Mouse (Mus musculus) testis, adult 2 months (tissue): ENCODE measurements around the gene Tnik. TPM values are rescaled to one million over a fixed set of nuclear protein-coding genes. Genes with fewer than 3 reads are reported as not detected.

Source experiments
- H3K27ac ChIP-seq: fragments of 200-500 bp; 2 replicates; pipeline ENCODE4 v1.5.1; 2012; ENCODE audit warnings: low read depth, low read length; ENCODE audit not compliant: control insufficient read depth, insufficient read depth
- H3K27me3 ChIP-seq: fragments of 200-500 bp; 2 replicates; pipeline ENCODE4 v1.6.1; 2012; ENCODE audit warnings: mild to moderate bottlenecking, low read length, moderate library complexity; ENCODE audit not compliant: control insufficient read depth, insufficient read depth
- H3K36me3 ChIP-seq: fragments of 200-500 bp; 2 replicates; pipeline ENCODE4 v1.6.1; 2012; ENCODE audit warnings: mild to moderate bottlenecking, low read length; ENCODE audit not compliant: control insufficient read depth, insufficient read depth
- H3K4me1 ChIP-seq: fragments of 200-500 bp; 2 replicates; pipeline ENCODE4 v1.6.1; 2012; ENCODE audit warnings: low read length; ENCODE audit not compliant: control insufficient read depth, insufficient read depth
- H3K4me3 ChIP-seq: fragments of 200-500 bp; 2 replicates; pipeline ENCODE4 v1.5.1; 2012; ENCODE audit warnings: low read depth, mild to moderate bottlenecking, low read length, moderate library complexity, mixed read lengths; ENCODE audit not compliant: control insufficient read depth
- CTCF ChIP-seq: fragments of 200-500 bp; IDR thresholded peaks from 2 replicates; pipeline ENCODE4 v1.5.1; 2012; ENCODE audit warnings: low read depth, mild to moderate bottlenecking, inconsistent platforms, low read length, moderate library complexity; ENCODE audit not compliant: control insufficient read depth, insufficient read depth, insufficient replicate concordance
- POLR2A ChIP-seq: fragments of 200-500 bp; IDR thresholded peaks from 2 replicates; pipeline ENCODE4 v1.6.1; 2012; ENCODE audit warnings: low read depth, mild to moderate bottlenecking, inconsistent platforms, low read length, moderate library complexity; ENCODE audit not compliant: control insufficient read depth
- polyA plus RNA-seq: library from polyadenylated mRNA; depleted of rRNA; stranded (reverse); fragments of >200 nt; gene quantifications from 2 replicates; pipeline ENCODE4 v1.2.3, GENCODE M21; 2012

Gene Tnik
- polyA plus RNA-seq, 1 experiment, result 7.4 TPM

DNA sequence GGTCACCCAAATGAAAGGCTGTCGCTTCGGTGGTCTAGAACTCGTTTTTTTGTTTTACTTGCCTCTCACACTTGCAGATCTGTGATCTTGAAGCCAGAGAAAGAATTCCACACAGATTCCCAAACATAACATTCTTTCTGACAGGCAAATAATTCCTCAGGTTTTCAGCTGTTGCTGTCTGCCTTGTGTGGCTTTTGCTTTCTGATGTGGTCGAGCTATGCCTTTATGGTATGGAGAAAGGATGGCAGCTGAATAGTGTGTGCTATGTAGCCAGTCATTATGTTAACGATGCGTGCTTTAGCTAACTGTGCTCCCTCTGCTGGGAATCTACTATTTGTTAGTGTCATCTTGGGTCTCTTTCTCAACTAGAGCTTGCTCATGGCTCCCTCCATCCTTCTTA, 158.8 kb downstream of the Tnik start:
- H3K27ac ChIP-seq, result no peak overlapping the region
- H3K4me3 ChIP-seq, result no peak overlapping the region
- no peaks in the 10 kb centered on the region for H3K4me1 ChIP-seq
- no peak for TF ChIP-seq CTCF
- no peak for TF ChIP-seq POLR2A
- H3K27me3 ChIP-seq, result no peaks in the 10 kb centered on the region
- H3K36me3 ChIP-seq, result no peaks in the 10 kb centered on the region

DNA sequence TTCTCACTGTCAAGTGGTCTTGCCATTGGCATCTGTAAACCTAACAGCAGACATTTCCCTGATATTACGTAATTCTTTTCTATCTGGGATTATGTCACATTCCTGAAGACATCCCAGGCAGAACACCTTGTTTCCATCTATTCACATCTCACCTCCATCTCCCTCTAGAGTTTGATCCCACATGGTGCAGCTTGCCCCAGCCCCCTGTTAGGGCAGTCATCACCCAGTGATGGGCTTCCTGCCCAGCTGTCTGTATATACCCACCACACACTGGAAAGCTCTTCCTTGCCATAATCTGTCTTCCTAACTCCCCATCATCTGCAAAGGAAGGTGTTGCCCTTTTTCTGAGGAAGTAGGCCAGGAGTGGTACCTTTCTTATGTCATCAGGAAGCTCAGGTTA, 159.2 kb downstream of the Tnik start:
- Histone ChIP-seq H3K4me1 (no peaks in the 10 kb centered on the region), H3K4me3 (no peak overlapping the region), H3K27me3 (no peaks in the 10 kb centered on the region), H3K27ac (no peak overlapping the region), H3K36me3 (no peaks in the 10 kb centered on the region)
- TF ChIP-seq CTCF (no peak), POLR2A (no peak)

DNA sequence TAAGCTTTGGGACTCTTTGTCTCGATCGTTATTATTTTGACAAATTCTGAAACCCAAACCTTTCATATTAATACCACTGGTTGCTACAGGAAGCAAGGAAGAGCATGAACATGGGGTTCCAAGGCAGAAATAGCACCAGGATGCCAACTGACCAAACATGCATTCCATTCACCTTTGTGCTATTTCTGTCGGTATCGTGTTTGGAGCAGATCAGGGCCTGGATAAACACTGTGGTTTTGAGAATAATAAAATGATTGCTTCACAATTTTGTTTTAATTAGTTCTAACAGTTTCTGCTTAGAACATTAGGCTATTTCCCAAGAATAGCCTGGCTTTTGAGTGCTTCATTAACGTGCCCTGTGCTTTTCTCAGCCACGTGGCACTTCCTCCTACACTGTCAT, 162.9 kb downstream of the Tnik start:
- Histone ChIP-seq H3K36me3 (no peaks in the 10 kb centered on the region), H3K4me1 (no peaks in the 10 kb centered on the region), H3K27me3 (no peaks in the 10 kb centered on the region), H3K27ac (no peak overlapping the region), H3K4me3 (no peak overlapping the region)
- TF ChIP-seq POLR2A, result no peak

DNA sequence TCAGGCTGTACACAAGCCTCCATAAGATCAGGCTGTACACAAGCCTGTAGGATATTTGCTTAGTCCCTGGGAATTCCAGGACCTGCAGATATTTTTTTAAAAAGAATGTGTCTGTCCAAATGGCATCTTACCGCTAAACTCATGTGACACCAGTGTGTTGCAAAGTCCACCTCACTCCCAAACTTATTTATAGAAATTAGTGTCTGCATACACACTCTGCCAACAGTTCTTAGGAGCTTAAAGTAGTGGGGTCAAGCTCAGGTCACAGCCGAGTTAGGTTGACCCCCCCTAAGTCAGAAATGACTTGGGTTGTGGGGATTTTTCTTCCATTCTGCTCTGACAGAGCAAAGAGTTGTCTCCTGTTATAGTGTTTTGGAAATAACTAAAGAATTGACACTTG, 168.4 kb downstream of the Tnik start:
- Histone ChIP-seq H3K36me3 (no peaks in the 10 kb centered on the region), H3K4me3 (no peak overlapping the region), H3K27ac (no peak overlapping the region), H3K27me3 (no peaks in the 10 kb centered on the region), H3K4me1 (no peaks in the 10 kb centered on the region)
- TF ChIP-seq POLR2A (no peak), CTCF (no peak)

DNA sequence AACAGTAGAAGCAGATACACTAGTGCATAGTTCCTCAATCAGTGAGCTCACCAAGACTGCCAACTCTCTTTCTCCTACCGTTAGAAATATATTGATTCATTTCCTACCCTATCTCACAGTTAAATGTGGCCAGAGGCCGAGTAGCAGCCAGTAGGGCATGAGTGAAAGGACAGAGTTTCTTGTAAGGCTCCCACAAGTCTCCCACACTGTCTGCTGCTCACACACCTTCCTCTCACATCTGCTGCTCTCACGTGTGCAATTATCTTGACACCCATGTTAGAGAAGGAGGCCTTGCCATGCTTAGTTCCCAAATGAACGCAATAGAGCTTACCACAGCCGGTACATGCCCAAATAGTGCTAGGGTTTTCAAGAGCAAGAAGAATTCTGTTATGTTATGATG, 169.3 kb downstream of the Tnik start:
- TF ChIP-seq POLR2A, result no peak
- TF ChIP-seq CTCF, result no peak
- no peaks in the 10 kb centered on the region for H3K4me1 ChIP-seq

DNA sequence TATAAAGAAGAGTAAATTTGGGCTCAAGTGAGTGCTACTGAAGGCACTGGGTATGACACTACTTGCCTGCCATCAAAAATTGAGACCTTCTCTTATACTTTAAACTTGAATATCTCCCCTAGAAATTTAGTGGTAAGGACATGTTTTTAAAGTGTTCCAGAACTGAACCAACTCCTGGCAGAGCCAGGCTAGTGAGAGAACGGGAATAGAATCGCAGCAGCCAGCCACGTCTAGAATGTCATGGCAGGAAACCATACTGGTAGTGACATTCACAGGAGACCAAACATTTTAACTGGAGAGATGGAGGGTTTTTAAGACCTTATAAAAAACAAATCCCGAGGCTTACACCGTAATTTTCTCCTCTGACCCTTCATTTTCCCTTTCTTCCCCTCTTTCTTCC, 172.5 kb downstream of the Tnik start:
- H3K27me3 ChIP-seq, result no peaks in the 10 kb centered on the region

More for the DNA sequence above, 169.3 kb downstream of the Tnik start:
- no peak overlapping the region for H3K27ac ChIP-seq
- H3K4me3 ChIP-seq, result no peak overlapping the region
- no peaks in the 10 kb centered on the region for H3K27me3 ChIP-seq
- no peaks in the 10 kb centered on the region for H3K36me3 ChIP-seq

DNA sequence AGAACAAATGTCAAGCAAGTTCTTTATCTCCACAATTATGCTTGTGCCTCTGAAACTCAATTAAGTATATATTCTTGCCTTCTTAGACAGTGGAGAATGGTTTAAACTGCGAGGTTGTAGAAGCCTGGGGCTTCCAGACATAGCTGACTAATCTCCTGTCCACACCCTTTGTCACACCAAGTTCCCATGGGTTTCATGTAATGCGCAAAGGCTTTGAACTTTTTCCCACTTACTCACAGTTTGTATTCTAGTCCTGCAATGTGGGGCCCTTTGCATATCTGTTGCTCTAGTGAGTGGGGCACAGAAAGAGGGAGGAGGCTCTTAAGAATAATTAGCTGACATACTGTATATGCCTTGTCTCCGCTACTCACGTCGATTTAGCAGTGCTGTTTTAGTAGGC, 174.4 kb downstream of the Tnik start:
- Histone ChIP-seq H3K36me3 (no peaks in the 10 kb centered on the region), H3K4me3 (no peak overlapping the region), H3K27me3 (no peaks in the 10 kb centered on the region), H3K27ac (no peak overlapping the region), H3K4me1 (no peaks in the 10 kb centered on the region; the same call in 1 of the 2 replicates)
- TF ChIP-seq CTCF (no peak), POLR2A (no peak)

More for the DNA sequence above, 172.5 kb downstream of the Tnik start:
- no peak for TF ChIP-seq POLR2A
- no peak for TF ChIP-seq CTCF
- no peaks in the 10 kb centered on the region for H3K36me3 ChIP-seq
- H3K27ac ChIP-seq, result no peak overlapping the region
- H3K4me1 ChIP-seq, result no peaks in the 10 kb centered on the region
- H3K4me3 ChIP-seq, result no peak overlapping the region

DNA sequence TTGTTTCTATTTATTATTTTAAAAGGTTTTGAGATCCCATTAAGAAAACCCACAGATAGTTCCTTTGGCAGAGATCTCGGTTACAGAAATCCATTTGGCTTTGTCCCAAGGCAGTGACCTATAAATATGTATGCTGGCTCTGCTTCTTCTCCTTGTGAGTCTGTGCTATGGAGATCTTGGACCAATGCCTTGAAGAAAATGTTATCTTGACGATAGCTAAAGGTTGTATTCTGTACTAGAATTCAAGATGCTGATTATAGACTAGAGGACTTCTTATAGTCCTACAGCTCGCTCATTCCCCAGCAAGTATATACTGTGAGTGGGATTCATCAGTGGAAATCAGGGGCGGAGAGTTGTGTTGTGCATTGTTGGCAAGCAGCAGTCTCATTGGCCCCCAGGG, 178.5 kb downstream of the Tnik start:
- no peaks in the 10 kb centered on the region; the same call in 1 of the 2 replicates for H3K4me1 ChIP-seq
- no peak overlapping the region for H3K4me3 ChIP-seq
- TF ChIP-seq CTCF (no peak), POLR2A (no peak)
- no peaks in the 10 kb centered on the region for H3K36me3 ChIP-seq
- no peak overlapping the region for H3K27ac ChIP-seq
- H3K27me3 ChIP-seq, result no peaks in the 10 kb centered on the region
